Mouse (Mus musculus) urinary bladder, postnatal 36 days (tissue): ENCODE results near the gene Sun1.

Experiments used
- DNase-seq, 2 experiments: peaks; one replicate each; pipeline ENCODE4 v3.0.0; 2022; ENCODE audit warnings: low spot score in 2 of 2, mixed read lengths in 1 of 2

Sun1 gene

DNA sequence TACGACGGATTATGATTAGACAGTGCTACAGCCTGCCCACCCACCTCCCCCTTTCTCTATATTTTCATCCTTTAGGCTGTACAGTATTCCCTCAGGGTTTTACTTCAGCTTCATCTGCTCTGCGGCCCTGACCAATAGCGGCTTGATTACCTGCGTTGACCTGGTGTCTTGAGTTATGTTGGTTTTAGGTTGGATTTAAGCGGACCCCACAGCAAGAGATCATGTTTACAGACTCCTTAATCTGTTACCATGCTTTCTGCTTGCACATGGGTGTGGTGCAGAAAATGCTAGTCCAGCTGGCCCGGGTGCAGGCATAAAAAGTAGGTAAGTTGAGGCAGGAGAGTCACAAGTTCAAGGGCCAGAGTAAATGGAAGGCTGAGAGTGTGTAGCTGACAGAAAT, 50.8 kb downstream of the Sun1 start:
- DNase-seq = no peak

DNA sequence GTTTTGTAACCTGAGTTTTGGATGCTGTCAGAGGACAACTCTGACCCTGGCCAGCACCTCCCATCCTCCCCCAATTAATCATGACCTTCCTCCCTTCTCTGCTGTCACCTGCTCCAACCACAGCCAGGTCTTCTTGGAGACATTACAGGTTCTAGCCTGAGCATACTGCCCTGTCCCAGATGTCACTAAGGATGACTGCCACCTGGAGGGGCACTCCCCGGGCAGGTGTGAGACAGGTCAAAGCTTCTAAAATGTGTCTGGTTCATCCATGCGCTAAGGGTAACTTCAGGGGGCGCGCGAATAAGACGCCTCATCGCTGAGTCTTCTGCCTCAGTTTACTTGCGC, 51.3 kb downstream of the Sun1 start:
- DNase-seq = no peak

DNA sequence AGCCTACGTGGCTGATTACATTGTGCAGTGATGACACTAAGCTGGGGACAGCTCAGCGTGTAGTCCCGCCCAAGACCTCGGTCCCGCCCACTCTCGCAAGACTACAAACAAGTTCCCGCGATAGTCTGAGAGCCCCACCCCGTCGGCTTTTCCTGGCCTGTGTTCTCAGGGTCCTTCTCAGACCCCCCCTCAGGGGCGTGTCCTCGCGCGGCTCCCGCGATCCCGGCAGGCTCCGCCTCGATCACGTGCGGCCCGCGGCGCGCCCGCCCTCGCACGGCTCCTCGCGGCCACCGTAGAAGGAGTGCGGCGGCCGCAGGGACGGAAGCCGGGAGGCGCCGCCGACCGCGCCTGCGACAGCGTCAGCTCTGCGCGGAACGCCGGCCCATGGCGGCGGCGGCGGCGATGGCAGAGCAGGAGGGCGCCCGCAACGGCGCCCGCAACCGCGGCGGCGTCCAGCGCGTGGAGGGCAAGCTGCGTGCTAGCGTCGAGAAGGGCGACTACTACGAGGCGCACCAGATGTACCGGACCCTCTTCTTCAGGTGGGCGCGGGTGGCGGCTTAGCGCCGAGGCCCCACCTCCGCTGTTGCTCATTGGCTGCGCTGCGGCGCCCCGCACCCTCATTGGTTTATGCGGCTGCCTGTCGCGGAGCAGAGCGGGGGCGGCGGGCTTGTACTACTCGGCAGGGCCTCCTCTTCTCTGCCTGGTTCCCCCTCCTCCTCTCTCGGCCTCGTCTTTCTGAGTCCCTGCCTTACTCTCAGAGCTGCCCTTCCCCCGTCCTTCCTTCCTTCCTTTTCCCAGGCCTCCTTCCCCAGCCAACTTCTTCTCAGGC, 51.9 kb downstream of the Sun1 start, which contains the start of gene Get4:
Gene Get4, plus strand, starts transcription at position 244 of the 829 bp plus-strand sequence.
- DNase-seq = peak; percentile 99 to 100

DNA sequence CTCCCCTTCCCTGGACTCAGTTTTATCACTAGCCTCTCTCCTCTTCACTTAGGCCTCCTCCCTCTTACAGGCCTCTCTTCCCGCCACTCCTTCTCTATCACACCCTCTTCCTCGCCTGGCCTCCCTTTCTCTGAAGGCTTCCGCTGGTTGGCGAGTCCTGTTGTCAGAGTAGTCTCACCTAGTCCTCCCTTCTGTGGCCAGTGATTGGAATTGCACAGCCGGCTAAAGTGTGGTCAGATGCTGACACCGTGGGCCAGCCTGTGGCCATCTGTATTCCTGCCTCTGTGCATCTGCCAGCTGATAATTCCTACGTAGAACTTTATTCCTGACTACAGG, 52.4 kb downstream of the Sun1 start:
- DNase-seq = no peak

DNA sequence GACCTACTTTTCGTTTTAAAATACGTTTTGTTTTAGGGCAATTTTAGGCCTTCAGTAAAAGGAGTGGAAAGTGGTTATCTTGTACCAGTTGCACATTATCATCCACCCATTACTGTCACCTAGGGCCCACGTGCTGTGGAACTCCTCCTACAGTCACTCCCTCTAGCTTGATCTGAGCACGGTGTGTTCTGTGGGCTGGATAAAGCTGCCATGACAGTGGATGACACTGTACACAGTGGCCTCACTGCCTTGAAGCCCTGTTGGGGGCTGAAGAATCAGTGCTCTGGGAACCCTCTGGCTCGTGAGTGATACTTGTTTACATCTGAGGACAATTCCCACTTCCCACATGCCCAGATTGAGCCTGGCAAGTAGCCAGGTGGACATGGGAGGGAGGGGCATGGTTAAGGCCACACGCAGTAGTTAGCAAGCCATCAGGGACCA, 52.9 kb downstream of the Sun1 start:
- DNase-seq = peak; percentile 23 to 33

DNA sequence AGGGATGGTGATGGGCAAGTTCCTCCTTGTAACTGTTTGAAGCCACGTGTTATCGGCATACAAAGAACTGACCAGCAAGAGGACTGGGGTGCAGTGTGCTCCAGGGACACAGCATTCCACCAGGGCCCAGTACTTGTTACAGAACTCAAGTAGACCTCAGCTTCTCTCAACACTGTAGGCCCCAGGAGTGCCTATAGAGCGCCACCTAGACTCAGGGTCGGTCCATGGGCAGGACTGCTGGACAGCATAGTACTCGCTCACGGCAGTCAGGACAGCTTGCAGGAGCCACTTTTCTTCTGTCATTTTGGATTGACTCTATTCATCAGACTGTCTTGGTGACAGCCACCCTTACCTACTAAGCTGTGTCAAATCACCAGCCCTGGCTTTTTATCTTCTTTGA, 54.5 kb downstream of the Sun1 start:
- DNase-seq = no peak

DNA sequence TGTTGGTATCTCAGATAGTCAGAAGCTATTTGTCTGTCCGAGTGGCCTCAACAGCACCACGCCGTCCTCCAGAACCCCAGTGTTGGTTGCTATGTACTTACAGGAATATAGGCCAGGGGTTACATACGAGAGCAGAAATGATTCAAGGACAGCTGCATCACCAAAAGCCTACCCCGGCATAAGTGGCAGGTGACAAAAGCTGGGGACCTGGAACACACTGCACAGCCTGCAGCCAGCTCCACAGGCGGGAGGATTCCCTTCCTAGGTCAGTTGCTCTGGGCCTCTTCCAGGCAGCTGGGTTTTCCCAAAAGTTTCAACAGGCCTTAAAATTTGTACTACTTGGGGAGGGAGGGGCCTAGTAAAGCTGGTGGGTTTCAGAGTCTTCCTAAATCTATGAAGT, 55.3 kb downstream of the Sun1 start:
- DNase-seq = no peak

DNA sequence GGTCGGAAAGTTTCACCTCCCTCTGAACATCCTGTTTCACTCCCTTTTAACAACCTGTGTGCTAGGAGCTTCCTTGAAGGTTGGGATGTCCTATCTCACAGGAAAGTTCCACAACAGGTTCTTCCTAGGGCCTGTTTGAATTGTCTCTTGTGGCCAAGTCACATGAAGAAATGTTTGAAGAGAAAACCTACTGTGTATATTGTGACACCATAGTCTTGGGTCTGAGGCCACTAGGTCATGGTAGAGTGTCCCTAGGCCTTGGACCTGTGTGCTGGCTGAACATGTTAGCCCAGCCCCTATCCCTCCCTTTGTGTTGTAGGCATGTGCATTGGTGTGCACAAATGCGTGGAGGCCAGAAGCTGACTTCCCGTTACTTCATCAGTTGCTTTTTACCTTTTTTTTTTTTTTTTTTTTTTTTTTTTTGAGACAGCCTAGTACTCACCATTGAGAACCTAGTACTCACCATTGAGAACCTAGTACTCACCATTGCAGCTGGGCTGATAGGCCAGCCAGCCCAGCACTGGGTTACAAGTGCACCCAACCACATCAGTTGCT, 55.9 kb downstream of the Sun1 start:
- DNase-seq = no peak

DNA sequence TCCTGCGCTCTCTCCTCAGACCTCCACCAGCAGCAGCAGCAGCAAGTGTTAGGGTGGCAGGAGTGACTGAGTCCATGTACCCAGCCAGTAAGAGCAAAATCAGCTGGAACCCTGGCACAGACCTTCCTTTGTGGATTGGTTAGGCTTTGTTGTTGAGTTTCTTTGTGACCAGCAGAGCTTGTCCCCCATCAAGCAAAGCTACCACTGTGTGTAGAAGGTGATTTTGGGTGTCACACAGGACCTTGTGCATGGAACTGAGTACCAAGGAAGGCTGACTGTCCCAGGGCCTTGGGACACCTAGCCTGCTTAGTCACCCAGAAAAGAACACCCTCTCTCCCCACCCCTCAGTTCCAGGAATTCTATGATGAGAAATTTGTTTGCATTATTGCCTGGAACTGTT, 56.8 kb downstream of the Sun1 start:
- no peak for DNase-seq

DNA sequence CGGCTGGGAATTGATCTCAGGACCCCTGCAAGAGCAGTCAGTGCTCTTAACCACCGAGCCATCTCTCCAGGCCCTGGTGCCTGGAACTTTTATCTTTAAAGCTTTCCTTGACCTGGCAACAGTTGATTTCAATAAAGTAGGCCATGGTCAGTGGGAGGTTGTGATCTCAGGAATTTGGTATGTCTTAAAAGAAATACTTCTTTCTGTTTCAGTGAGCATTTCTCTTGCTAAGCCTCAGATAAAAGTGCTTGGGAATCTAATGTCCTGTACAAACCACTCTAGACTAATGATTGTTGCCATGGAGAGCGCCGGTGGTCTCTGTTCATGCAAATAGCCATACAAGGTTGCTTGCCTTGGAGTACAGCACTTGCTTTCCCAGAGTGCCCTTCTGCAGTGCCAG, 57.4 kb downstream of the Sun1 start:
- no peak for DNase-seq

DNA sequence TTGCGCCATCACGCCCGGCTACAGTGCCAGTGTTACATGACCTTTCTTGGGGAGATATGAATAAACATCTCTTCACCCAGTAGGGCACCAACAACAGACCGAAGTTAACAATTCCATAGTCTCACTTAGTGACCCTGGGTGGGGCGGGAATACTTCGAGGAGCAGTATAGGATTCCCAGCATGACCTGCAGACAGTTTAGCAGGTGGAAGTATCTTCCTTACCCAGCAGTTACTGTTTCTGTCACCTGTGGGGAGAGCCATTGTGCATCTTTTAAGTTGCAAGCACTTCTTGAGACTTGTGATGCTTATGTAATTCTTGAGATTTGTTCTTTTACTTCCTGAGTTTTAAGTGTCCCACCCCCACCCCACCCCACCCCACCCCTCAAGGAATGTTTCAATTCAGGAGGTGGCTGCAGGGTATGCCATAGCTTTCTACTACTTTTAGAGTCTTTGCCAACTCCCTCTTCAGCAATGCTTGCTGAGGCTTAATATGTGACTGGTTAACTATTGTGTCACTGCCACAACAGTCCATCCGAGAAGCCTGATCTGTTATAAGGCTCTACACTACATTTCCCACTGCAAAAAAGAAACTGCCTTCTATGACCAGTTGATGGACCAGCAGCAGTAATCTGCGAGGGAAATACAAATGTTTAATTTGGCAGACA, 58.1 kb downstream of the Sun1 start:
- DNase-seq = no peak

DNA sequence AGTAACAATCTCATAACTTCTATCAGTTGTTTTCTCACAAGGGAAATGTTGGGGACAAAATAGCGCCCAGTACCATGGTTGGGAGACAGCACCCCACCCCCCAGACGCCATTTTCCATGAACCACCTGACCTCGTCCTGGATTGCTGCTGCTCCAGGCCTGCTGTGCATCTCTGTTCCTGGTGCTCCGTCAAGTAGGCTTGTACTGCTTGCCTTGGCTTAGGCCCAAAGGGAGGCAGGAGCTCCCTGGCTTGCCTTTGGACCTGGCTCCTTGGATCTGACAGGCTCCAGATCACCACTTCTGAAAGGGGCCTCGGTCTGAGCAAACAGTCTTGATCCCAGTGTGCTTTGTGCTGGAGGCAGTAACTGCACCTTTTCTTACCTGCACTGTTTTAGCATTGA, 59.4 kb downstream of the Sun1 start:
- peak in 1 of 2 experiments; percentile 28 for DNase-seq

DNA sequence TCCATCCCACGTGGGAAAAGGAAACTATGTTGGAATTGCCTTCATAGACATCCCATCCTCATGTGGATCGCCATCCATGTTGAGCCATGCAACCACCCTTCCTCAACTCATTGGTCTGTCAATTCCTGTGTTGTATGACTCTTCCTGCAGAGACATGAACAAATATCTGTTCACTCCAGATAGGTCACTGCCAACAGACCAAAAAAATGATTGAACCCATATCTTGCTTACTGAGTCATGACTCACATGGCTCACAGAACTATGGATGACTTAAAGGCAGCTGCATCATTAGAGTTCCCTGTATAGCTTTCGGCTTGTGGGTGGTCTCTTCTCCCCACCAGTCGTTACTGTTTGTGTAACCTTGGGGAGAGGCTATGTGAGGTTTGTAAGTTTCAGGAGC, 61.0 kb downstream of the Sun1 start:
- no peak for DNase-seq

DNA sequence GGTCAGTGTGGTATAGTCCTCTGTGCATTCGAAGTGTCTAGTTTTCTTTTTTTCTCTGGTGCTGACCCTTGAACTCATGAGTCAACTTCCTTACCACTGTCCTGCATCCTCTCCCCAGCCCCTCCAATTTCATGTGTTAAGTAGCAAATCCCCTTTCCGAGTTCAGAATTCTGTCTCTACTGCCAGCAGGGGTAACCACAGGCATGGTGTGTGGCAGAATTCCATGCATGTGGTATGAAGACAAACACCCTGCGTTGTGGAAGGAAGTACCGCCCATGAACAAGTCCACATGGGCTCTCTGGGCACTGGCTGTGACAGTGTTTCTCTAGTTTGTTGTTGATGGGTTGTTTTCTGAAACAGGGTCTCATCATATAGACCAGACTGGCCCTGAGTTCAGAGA, 67.2 kb downstream of the Sun1 start:
- no peak for DNase-seq

DNA sequence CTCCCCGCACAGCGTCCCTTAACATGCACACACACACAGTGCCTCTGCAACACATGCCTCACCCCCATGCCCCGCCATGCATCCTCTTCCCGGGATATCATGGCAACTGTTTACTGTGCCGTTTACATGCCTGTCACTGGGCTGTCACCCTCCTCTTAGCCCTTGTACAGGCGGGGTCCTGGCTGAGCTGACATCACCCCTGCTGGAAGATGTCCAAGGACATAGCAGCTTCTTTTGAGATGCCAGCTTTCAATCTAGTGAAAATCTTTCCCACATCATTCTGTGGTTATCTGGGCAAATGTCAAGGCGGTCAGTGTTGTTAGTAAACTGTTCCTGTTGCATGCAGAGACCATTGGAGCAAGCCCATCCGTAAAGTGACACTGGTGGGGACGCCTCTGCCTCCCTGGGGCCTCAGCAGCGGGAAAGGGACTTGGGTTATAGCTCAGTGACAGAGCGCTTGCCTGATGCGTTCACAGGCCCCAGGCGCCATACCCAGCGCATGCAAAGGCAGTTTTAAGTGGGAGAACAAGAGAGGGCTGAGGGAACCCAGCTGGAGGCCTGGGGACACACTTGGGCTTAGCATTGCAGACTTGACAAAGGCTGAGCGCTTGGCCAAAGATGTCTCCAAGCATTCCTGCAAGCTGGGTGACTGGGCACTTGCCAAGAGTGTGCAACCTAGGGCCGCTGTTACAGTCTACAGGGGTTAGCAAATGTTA, 70.5 kb downstream of the Sun1 start:
- peak in 1 of 2 experiments; percentile 35 for DNase-seq

DNA sequence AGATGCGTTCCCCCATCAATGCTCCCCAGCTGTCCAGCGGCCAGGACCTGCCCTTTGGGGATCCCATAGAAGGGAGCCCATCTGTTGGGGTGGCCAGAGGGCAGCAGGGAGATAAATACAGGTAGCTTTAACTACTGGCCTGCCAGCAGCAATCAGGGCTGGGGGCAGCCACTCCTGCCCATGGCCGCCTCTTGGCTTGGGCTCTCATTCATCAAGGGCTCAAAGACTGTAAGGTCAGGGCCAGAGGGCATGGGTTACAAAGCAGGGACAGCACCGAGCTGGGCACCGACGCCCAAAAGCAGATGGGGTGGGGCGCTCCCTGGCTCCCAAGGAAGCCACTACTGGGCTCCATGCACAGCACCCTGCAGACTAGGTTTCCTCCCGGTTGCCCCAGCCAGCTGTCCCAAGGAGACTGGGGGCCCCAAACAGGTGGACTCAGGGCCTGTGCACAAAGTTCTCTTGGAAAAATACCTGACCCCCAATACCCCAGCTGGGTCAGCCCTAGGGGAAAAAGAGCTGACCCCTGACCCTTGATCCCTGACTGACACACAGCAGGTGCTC, 71.6 kb downstream of the Sun1 start:
- no peak for DNase-seq

DNA sequence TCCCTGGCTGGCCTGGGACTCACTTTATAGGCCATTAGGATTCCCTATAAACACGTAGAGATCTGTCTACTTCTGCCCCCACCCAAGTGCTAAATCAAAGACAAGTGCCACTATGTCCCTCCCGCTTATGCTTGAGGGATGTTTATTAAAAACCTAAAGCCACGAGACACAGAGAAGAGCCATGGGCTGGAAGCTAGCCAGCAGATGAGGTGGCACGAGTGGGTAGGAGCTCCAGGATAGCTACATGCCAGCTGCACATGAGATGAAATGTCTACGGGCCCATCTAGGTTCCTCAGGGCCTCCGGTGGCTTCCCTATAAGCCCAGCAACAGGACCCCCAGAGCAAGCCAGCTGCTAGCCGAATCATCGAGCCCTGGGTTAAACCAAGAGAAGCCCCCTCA, 76.8 kb downstream of the Sun1 start:
- no peak for DNase-seq

DNA sequence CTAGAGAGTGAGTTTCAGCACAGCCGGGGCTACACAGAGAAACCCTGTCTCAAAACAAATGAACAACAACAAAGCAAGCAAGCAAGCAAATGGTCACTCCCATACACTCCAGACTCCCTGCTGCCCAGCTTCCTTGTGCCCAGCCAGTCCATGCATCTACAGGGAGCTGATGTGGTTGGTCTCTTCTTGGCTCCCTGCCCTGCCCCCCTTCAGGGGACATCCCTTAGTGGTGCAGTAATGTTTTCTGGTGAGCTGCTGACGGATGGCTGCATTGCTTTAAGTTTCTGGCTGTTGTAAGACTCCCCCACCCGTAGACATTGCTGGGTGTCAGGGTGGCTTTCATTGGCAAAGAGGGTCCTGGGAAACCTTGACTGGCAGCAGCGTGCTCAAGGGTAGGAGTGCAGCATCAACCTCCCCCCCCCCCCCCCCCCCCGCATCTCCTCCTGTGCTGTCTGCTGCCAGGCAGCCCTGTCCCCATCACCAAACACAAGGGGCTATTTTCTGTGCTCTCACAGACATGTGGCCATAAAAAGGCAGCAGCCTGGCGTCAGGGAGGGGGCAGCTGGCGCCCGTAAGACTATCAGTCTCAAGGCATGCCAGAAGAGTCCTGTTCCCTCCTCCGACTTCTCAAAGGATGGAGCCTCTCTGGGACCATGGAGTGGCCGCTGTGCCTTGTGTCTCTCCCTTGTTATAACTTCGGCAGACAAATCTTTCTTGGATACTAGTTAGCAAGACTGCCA, 81.1 kb downstream of the Sun1 start:
- no peak for DNase-seq

DNA sequence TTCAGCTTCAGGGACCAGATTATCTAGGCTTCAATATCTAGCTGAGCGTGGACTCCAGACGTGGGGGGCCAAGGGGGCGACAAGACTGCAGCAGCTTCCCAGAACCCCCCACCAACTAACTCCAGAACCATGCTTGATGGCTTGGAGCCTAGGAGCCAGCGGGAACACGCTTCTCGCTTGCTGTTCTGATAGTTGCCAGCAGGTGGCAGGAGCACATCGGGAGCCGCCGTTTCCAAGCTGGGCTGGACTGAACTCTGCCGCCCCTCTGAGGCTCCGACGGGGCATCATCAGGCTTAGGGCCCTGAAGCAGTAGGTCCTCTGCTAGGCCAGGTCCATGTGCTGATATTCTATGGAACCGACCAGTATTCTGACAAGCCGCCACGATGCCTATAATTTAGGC, 81.8 kb downstream of the Sun1 start:
- DNase-seq = peak; percentile 83 to 86

DNA sequence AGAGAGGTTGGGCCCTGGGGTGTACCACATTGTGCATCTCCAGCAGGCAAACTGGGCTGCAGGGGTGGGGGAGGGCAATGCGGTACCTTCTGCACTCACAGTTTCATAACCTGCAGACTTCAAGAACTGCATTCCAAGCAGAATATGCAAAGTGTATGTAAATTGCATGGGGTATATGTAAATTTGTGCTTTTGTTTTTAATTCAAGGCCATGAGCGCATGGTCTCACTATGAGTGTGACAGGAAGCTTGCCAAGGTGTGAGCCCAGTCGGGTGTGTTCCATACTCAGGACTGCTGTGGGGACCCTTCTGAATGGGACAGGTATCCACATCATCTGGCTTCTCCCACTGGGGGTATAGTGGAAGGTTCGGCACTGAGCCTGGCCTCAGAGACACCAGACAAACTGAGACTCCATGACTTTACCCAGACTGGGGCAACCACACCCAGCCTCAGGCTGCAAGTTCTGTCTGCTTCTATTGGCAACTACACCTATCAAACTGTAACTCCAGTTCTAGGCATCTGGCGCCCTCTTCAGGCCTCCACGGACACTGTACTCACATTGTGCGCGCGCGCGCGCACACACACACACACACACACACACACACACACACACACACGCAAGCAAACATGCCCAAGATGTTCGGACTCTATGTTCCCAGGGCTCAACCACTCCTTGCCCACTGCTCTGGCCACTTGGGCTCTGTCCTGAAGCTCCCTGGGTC, 83.2 kb downstream of the Sun1 start:
- DNase-seq = no peak
